Mouse (Mus musculus) right cerebral cortex, postnatal 4 days (tissue): ENCODE measurements around the gene Rnls.
"Not testable (repeated sequence)": the region's sequence is repeated elsewhere in the genome, so short reads cannot be mapped to it uniquely, and the experiment has no call there.

Experiments
- DNase-seq: peaks from one replicate; pipeline ENCODE4 v3.0.0-alpha.2; 2022

The Rnls gene

DNA sequence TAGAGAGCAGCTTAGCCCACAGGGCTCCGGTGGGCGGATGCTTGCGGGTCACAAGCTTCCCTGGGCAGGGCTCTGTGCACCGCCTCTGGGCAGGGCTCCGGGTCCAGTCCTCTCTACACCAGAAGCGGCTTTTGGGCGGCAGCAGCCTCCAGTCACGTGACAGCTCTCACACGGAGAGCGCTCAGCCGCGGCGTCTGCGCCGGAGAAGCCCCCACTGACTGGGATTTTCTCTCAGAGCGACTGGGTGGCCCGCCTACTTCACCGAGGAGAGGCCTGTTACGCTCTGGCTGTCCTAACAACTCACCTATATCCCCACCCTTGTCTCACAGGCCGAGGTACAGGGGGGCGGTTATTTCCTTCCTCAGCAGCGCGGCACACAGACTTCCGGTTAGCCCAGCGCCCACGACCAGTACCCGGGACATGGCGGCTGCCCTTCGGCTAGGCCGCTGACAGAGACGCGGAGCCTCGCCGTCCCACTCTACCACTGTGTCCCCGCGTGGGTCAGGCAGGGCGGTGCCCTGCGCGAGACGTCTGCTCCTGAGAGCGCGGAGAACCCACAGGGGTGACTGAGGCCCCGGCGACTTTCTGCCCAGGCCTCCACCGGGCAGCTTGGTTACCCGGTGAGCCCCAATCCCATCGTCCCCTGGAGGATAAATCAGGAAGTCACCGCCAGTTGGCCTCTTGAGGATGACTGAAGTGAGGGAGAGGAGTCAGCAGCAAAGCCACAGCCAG, at the start of gene Rnls:
Gene Rnls, minus strand, starts transcription at position 645 of the 732 bp plus-strand sequence.
- DNase-seq = peak; percentile 76

DNA sequence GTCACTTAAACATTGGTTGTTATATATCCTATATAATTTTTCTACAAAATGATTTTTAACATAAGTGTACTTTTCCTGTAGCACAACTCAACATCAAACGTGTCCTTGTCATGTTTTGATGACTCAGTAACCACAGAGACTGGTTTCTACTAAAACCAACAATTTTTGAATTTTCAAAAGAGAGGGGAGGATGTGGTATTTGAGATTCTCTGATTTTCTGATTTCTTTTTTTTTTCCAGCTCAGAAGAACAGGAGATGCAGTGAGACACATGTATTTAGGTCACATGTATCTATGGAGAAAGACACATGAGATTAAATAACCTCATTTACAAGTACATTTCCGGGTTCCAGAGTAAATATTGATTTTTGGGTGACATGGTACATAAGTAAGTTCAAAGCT, 37.4 kb upstream of the Rnls start:
- no peak for DNase-seq

DNA sequence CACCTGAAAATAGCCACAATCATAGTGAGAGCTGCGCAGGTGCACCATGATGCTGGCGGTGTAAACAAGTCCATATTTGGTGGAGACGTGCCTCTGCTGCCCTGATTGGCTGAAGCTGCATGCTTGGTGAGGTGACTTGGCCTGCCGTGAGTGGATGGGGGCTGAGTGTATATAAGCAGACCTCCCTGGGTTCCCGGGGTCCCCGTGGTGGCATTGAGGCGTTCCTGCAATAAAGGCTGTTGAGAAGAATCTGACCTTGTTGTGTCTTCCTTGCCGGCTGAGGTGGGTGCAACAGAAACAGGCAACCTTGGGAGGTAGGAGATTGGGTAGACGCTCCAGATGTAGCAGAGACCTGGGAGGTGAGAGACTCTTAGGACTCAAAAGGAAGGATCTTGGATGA, 27.3 kb upstream of the Rnls start:
- DNase-seq = not testable (repeated sequence)

DNA sequence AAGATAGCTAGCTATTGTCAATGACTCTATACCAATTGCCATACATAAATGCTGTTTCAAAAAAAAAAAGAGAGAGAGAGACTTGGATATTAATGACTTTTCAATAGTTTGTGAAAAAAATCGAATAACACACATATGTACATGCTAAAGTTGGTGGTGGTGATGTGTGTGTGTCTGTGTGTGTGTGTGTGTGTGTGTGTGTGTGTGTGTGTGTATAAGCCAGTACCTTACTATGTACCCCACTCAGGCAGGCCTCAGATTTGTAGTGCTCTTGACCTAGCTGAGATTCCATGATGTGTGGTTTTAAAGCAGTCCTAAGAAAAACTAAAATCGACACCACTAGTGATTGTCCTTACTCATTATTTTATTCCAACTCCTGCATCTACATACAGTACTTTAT, 11.3 kb downstream of the Rnls start:
- no peak for DNase-seq

DNA sequence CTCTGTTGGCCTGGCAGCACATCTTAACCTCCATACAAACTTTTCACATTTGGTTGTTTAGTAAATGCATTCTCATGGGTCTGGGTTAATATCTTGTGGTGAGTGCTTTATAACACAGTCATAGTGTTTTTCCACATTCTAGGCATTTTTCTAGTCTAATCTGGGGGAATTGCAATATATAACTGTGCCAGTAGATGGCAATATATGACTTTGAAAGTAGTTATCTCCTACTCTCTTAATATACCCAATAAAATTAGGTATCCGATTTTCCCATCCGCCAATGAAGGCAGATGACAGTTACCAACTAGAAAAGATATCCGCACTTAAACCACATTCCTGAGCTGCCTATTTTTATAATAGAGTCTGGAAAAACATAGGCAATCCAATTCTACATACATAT, 11.7 kb downstream of the Rnls start:
- no peak for DNase-seq

- no peak for DNase-seq
These were observed 23.3 kb downstream of the Rnls start for GRCm38 (mm10) chr19:33368808-33369207.

DNA sequence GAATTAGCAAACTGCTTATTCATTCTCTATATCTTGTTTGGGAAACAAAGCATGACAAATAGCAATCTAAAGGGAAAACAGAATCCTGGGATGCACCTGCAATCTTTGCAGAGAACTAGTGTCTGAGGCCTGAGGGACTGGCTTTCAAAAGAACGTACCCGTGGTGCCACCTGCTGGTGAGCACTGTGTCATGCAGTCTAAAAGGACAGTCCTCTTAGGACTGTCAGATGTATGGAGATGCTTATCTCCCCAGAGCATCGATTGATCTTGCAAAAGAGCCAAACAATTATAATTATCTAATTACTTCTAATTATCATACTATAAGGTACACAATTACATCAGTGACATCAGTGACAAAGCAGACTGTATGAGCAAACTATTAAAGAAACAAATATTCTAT, 25.4 kb downstream of the Rnls start:
- DNase-seq = peak; percentile 87

DNA sequence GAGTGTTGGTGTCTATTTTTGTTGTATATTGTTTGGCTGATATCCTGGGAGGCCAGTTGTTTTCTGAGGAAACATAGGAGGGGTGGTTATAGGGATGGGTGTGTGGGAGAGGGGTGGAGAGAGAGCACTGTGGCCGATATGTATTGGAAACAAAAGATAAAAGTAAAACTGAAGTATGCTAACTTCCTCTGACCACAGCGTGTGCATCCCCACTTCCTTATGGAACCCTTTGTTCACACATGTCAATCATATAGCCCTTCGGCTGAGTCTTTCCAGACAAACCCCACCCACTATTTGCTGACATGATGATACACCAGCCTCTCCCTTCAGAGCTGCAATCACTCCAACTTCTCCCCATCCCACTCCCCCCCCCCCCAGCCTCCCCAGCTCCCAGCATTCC, 35.1 kb downstream of the Rnls start:
- no peak for DNase-seq

DNA sequence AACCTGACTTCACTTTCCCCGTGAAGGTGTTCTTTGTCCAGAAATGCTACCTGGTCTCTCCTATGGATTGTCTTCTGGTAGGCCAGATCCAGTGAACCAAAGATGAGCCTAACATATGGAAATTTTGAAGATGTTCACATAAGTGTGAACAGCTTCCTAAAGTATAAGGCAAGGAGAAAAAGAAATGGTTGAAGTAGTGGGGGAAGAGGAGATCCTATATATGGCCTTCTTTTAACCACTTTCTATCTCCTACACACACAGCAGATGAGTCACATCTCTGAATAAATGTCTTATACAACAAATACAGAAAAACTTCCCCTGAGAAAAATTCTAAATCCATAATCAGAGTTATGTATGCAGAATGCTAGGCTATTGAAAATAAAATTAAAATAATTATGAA, 52.0 kb downstream of the Rnls start:
- DNase-seq = no peak

DNA sequence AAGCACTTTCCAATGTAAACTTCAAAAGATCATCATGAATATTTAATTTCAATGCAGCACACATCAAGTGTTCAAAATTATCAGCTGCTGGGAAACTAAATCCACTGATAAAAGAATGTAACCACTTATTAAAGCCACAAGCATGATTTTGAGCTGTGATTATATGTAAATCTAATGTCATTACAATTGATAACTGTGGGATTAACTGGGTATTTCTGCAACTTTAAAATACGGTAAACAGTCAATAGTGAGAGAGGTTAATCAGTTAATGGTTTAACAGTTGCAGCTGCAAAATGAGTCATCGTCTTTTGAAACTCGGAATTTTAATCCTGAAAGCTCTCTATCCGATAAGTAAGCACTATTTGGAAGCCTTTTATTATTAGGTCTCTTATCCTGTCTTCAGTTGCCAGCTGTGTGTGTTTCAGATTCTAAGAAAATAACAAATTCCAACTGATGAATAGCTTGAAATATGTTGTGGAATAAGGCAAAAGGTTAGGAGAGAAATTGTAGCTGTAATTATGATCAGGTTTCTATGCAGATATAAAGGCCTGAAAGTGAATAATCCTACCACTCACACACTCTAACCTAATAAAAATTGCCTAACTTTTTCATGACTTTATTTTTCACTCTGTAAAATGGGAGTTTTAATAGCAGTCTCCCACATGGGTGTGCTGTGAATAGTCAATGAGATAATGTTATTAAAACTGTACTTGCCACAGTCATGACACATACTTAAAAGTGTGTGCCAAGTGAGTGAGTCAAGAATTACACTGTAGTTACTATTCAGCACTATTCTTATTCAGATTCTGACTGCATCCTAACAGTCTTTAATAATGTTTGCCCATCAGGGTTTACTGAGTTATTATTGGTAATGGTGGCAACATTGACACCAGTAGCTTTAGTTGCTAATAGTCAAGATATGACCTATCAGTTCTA, 65.1 kb downstream of the Rnls start:
- no peak for DNase-seq

DNA sequence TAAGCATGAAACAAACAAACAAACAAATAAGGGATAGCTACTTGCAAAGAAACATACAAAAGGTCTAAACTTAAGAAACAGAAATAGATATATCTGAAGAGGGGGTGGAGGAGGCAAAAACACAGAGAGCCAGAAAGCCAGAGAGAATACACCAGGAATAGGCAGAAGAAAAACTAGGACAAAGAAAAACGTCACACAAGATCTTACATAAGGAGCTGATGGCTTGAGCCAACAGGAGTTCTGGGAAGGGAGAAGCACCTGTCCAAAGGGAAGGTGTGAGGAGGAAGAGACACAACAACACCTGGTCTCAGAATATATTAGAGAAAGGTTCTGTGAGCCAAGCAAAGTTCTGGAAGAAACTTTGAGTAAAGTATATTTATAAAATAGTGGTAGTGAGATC, 73.3 kb downstream of the Rnls start:
- no peak for DNase-seq

GRCm38 (mm10) chr19:33317130-33317529, 75.0 kb downstream of the Rnls start:
- no peak for DNase-seq

GRCm38 (mm10) chr19:33299726-33300292, 92.3 kb downstream of the Rnls start:
- DNase-seq = no peak

DNA sequence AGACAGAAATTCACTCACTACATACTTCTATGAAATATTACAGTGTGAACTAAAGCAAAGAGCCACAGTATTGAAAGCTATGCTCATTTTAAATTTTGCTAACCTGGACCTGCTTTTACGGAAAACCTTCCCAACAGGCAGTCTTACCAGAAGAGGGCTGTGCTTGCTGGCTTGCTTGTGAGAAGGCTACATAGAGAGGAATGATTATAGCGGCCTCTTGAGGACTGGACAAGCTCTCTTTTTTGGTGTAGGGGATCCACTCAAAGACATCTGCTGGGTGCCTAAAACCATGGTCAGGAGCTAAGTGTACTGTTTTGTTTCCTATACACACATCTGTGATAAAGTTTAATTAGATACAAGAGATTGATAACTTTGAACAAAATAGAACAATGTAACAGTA, 95.8 kb downstream of the Rnls start:
- DNase-seq = no peak

DNA sequence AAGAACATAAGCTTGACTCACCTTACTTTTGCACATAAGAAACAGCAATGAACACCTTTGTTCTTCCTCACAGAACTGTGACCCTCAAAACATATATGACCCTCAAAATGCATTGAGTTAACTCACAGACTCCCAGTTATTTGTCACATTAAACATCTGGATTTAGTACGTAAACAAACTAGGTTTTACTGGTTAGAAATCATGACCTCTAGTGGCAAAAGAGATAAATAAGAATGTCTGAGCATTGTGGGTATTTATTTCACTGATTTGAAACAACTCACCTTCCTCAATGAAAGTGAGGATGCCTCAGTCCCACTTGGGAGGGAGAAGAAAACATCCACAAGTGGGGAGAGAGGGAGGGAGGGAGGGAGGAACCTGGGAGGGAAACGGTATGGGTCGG, 109.1 kb downstream of the Rnls start:
- DNase-seq = no peak

DNA sequence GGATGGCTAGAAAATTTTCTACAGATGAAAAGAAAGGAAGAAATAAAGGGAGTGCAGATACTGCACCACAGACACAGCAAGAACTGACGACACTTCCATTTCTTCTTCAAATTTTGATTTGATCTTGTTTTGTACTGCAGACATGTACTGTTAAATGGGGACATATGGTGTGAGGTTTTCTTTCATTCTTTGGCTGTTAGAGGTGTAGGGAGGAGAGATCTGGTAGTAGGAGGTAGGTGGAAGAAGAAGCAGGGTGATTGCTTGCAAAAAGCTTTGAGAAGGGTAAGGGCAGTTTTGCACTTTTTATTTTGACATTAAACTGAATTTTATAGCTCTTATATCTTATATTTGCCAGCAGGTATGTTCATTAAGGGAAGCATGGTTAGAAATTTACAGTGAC, 115.7 kb downstream of the Rnls start:
- DNase-seq = no peak

DNA sequence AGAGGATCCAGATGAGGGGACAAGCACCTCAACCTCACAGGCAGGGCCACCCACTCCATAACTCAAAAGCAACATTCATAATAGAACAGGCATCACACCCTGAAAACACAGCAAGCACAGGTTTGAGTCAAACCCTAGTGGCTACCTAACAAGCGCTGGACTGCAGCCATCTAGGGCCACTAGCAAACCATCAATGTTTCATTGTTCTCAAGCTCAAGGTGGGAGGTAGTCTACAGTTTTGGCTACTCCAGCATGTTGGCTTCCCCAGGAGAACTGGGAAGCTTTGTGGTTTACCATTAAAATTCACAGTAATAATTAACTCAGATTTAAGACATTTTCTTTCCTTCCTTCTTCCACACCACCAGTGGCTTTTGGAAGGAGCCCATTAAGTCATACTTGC, 118.4 kb downstream of the Rnls start:
- DNase-seq = no peak

DNA sequence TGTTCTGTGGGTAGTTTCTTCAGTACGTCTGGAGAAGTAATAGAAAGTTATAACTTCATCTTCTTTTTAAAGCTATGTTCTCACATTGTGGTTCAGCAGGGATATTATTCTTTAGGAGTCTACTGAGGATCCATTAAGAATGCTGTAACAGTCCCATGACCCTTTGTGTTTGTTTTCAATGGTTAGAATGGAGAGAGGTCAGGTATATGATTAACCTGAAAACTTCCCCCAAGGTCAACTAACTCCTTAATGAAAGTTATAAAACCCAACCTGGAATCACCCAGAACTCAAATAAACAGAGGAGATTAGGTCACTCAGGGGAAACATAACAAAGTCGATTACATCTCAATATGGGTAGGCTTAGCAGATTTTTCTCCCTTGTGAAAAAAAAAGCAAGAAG, 120.5 kb downstream of the Rnls start:
- DNase-seq = no peak

DNA sequence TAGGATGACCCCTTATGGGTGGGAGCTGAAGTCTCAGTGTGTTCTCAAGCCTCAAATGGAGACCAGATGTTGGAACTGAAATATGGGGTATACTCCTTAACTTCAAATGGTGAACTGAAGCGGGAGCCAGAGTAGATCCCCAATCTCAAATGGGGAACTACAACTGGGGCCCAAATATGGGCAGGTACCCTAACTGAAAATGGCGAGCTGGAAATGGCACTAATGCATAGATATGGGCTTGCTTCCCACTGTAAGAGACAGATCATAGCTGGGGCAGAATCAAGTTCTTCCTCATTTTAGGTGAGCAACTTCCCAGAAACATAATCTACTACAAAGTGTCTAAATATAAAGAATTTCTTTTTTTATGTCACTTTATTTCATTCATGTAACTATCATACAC, 121.9 kb downstream of the Rnls start:
- DNase-seq = no peak

DNA sequence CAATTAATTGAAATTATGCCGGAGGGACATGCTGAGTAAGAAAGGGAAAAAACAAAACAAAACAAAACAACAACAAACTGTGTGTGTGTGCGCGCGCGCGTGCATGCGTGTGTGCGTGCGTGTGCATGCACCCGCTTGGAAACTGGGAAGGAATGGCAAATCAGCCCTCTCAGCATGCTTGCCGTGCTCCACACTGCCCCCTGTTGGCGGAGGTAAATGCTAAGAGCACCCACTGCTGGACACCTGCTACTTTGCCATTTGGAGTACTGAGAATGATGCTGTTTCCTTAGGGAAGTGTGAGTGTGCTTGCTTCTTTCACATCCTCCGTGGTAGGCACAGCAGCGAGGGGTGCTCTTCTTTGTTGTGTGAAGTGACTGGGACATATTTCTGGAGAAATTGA, 124.1 kb downstream of the Rnls start:
- DNase-seq = peak; percentile 22

DNA sequence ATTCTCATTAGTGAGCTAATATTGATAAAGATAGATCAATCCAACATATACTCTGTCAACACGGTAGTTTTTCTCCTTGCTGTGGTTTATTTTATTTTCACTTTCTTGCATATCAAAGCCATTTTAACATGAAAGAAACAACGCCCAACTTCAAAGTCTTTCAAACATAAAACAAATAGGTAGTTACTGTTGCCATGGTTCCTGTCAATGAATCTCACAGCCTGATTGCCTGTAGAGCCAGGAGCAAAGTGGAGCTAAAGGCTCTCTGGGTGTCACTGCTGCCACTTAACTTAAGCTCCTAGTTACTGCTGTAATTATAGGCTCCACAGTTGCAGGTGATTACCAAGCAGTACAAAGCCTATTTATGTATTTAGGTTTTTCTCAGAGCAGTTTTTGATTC, 126.8 kb downstream of the Rnls start:
- no peak for DNase-seq

GRCm38 (mm10) chr19:33264224-33264993, 127.7 kb downstream of the Rnls start:
- DNase-seq = no peak

- no peak for DNase-seq
These were observed 129.7 kb downstream of the Rnls start for GRCm38 (mm10) chr19:33262421-33262820.
